Mouse (Mus musculus) liver, embryonic 14.5 days (tissue): Measurements from ENCODE around the gene Ifnar2.

Experiments used
- CTCF ChIP-seq: IDR thresholded peaks from 2 replicates; pipeline ENCODE4 v1.5.1; 2016; ENCODE audit warnings: antibody characterized with exemption, low read depth, control low read depth
- EP300 ChIP-seq: IDR thresholded peaks from 2 replicates; pipeline ENCODE4 v1.6.1; 2016; ENCODE audit warnings: antibody characterized with exemption, low read depth

DNA sequence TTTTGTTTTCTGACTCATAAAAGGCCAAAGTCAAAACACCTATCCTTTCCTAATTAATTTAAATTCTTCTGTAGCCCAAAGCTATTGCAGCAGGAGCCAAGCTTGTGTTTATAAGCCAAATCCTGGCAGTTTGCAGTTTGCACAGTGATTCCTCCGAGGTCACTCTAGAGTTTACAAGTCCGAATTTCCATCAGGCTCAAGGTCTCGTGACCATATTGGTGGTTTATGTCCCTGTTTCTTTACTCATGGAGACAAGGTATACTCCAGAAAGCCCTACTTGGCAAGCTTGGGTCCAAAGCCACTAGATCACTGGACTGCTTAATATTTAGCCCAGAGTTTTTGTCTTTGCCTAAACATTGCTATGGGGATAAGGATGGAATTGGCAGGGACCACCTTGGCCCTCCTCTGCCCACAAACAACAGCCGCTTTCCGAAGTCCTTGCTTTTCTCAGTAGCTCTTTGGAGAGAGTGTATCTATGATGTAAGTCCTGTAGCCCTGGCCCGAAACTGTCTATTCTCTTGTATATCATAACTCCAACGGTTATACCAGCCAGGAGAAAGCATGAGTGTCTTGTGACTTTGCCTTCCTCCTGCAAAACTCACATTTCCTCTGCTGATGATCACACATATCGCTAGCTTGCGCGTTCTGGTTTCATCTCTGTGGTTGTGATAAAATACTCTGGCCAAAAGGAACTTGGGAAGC lies 14.0 kb downstream of the Ifnar2 start:
- TF ChIP-seq CTCF = no peak
- TF ChIP-seq EP300 = no peak
